Mouse (Mus musculus) neural tube, embryonic 15.5 days (tissue): ENCODE data around the gene Scgb2b12. TPM values are rescaled to one million over a fixed set of nuclear protein-coding genes. Genes with fewer than 3 reads are reported as not detected.
"Not testable (repeated sequence)": the region's sequence is repeated elsewhere in the genome, so short reads cannot be mapped to it uniquely, and the experiment has no call there.

Experiments
- ATAC-seq: fragments of 200-750 bp; cut with Nextera tagmentation; 2 replicates; pipeline ENCODE4 v1.8.0; 2017; ENCODE audit warnings: mild to moderate bottlenecking, moderate TSS enrichment, moderate library complexity; ENCODE audit not compliant: low FRiP score
- H3K27ac ChIP-seq: fragments of 300-500 bp; sonication (generic); replicated peaks from 2 replicates; pipeline ENCODE4 v1.5.1; 2015; ENCODE audit warnings: mild to moderate bottlenecking, inconsistent platforms
- H3K27me3 ChIP-seq: fragments of 300-500 bp; sonication (generic); replicated peaks from 2 replicates; pipeline ENCODE4 v1.6.1; 2015; ENCODE audit warnings: inconsistent platforms
- H3K36me3 ChIP-seq: fragments of 300-500 bp; sonication (generic); 2 replicates; pipeline ENCODE4 v1.6.1; 2015; ENCODE audit warnings: inconsistent platforms
- H3K4me1 ChIP-seq: fragments of 300-500 bp; sonication (generic); 2 replicates; pipeline ENCODE4 v1.6.1; 2015; ENCODE audit warnings: inconsistent platforms
- H3K4me2 ChIP-seq: fragments of 300-500 bp; sonication (generic); 2 replicates; pipeline ENCODE4 v1.6.1; 2015; ENCODE audit warnings: inconsistent platforms, mild to moderate bottlenecking, moderate library complexity
- H3K4me3 ChIP-seq: fragments of 300-500 bp; sonication (generic); replicated peaks from 2 replicates; pipeline ENCODE4 v1.5.1; 2015; ENCODE audit warnings: mild to moderate bottlenecking, inconsistent platforms
- H3K9ac ChIP-seq: fragments of 300-500 bp; sonication (generic); replicated peaks from 2 replicates; pipeline ENCODE4 v1.6.1; 2015; ENCODE audit warnings: mild to moderate bottlenecking, inconsistent platforms
- H3K9me3 ChIP-seq: fragments of 300-500 bp; sonication (generic); replicated peaks from 2 replicates; pipeline ENCODE4 v1.6.1; 2016; ENCODE audit warnings: inconsistent platforms
- WGBS: fragments of 180-500 bp; shearing (Covaris S2); methylation state at CpG from one replicate; pipeline ENCODE4 v1.1.7; 2015; ENCODE audit warnings: mixed read lengths; 5-methylcytosine and 5-hydroxymethylcytosine counted together
- polyA plus RNA-seq: library from polyadenylated mRNA; unstranded; fragments of >200 nt; fragmentation: Nextera tagmentation; extraction: Ambion mirVana; gene quantifications from 2 replicates; pipeline ENCODE4 v1.2.1, GENCODE M21; 2015

The Scgb2b12 gene
- polyA plus RNA-seq: not detected in 2 replicates

GRCm38 (mm10) chr7:32327145-32327544, at the start of gene Scgb2b12:
Gene Scgb2b12 (minus strand): TSS chr7:32327245.
- 93% methylated on average over 1 of the region's 1 CpGs for WGBS
- not testable (repeated sequence) for H3K4me1 ChIP-seq, H3K4me2 ChIP-seq, ATAC-seq, H3K4me3 ChIP-seq, H3K27ac ChIP-seq, H3K9me3 ChIP-seq, H3K9ac ChIP-seq, H3K27me3 ChIP-seq, H3K36me3 ChIP-seq

GRCm38 (mm10) chr7:32333882-32334281, 6.8 kb upstream of the Scgb2b12 start, which contains the start of gene Scgb1b12:
Gene Scgb1b12 (plus strand): TSS chr7:32334182.
- H3K27me3 ChIP-seq, ATAC-seq, H3K36me3 ChIP-seq, H3K4me2 ChIP-seq, H3K9me3 ChIP-seq, H3K4me1 ChIP-seq, H3K27ac ChIP-seq, H3K4me3 ChIP-seq, H3K9ac ChIP-seq: not testable (repeated sequence)
- 77% methylated on average over 2 of the region's 3 CpGs for WGBS

Other genes starting within 250 kb of the Scgb2b12 start
- not detected in 2 replicates for gene Scgb1b10, start 226.4 kb downstream of the Scgb2b12 start, polyA plus RNA-seq
- gene Scgb2b11, start 116.1 kb downstream of the Scgb2b12 start, polyA plus RNA-seq: not detected in 2 replicates
- not detected in 2 replicates for gene Scgb1b11, start 104.4 kb downstream of the Scgb2b12 start, polyA plus RNA-seq
- not detected in 2 replicates for gene Scgb1b12, start 6.9 kb upstream of the Scgb2b12 start, polyA plus RNA-seq
- gene Scgb1b29, start 114.3 kb upstream of the Scgb2b12 start, polyA plus RNA-seq: not detected in 2 replicates